Mouse (Mus musculus) kidney, adult 11 months (tissue): ENCODE data around the gene Mfsd12.

ENCODE experiments used
- DNase-seq: peaks from one replicate; pipeline ENCODE4 v3.0.0; 2022

Mfsd12 gene

GRCm38 (mm10) chr10:81329194-81329975 is 27.9 kb upstream of the Mfsd12 start:
- no peak for DNase-seq

- no peak for DNase-seq
Measured at GRCm38 (mm10) chr10:81330007-81330406, 27.3 kb upstream of the Mfsd12 start.

- DNase-seq: no peak
Measured at GRCm38 (mm10) chr10:81332277-81332676, 25.0 kb upstream of the Mfsd12 start.

GRCm38 (mm10) chr10:81334324-81334723 is 23.0 kb upstream of the Mfsd12 start:
- DNase-seq: no peak

GRCm38 (mm10) chr10:81335393-81336340 is 21.6 kb upstream of the Mfsd12 start:
- no peak for DNase-seq

GRCm38 (mm10) chr10:81336558-81336957 is 20.7 kb upstream of the Mfsd12 start:
- no peak for DNase-seq

GRCm38 (mm10) chr10:81340551-81341332 is 16.5 kb upstream of the Mfsd12 start:
- no peak for DNase-seq

GRCm38 (mm10) chr10:81341333-81341949 is 15.8 kb upstream of the Mfsd12 start:
- DNase-seq: peak; percentile 49

- DNase-seq: no peak
Measured at GRCm38 (mm10) chr10:81342686-81343505, 14.4 kb upstream of the Mfsd12 start, which contains the start of gene Gipc3. TSS of gene Gipc3 (minus strand) at chr10:81343266.

- DNase-seq: peak; percentile 29
Measured at GRCm38 (mm10) chr10:81344421-81345161, 12.7 kb upstream of the Mfsd12 start.

GRCm38 (mm10) chr10:81345162-81345534 is 12.1 kb upstream of the Mfsd12 start:
- DNase-seq: no peak

- DNase-seq: peak; percentile 80
Measured at GRCm38 (mm10) chr10:81346453-81347067, 10.7 kb upstream of the Mfsd12 start.

- DNase-seq: peak; percentile 83
Measured at GRCm38 (mm10) chr10:81349146-81349545, 8.1 kb upstream of the Mfsd12 start.

GRCm38 (mm10) chr10:81349961-81350350 is 7.3 kb upstream of the Mfsd12 start:
- no peak for DNase-seq

GRCm38 (mm10) chr10:81350351-81351063 is 6.8 kb upstream of the Mfsd12 start, which contains the start of gene Hmg20b:
TSS of gene Hmg20b (minus strand) at chr10:81350480.
- DNase-seq: peak; percentile 99

- DNase-seq: no peak
Measured at GRCm38 (mm10) chr10:81351678-81352291, 5.5 kb upstream of the Mfsd12 start.

- no peak for DNase-seq
Measured at GRCm38 (mm10) chr10:81354738-81355477, 2.4 kb upstream of the Mfsd12 start.

- no peak for DNase-seq
Measured at GRCm38 (mm10) chr10:81355533-81355932, 1.8 kb upstream of the Mfsd12 start.
